Mouse (Mus musculus) heart, adult 18-20 months (tissue): ENCODE data around the gene Smim15. TPM values are rescaled to one million over a fixed set of nuclear protein-coding genes. Genes with fewer than 3 reads are reported as not detected.

ENCODE experiments used
- DNase-seq, 2 experiments: peaks; one replicate each; pipeline ENCODE4 v3.0.0; 2021 to 2022; ENCODE audit warnings: mixed read lengths in 1 of 2
- long read RNA-seq, 2 experiments: library from polyadenylated mRNA; stranded (forward); transcript quantifications; one replicate each; pipeline ENCODE4 v2.0.0; 2021
- total RNA-seq, 2 experiments: library from RNA; stranded (reverse); gene quantifications; 2 replicates each; pipeline ENCODE4 v1.2.3; 2021

Smim15 gene
- 10 to 100 TPM; 23.1 to 24.9 TPM for total RNA-seq
- long read RNA-seq, experiment 1, transcript Smim15-201 (3 exons, 1,918 nt), result major isoform, 16 of 23 reads
- long read RNA-seq, experiment 1, partial matches to known transcripts, result 0 of 23 reads
- long read RNA-seq, experiment 1, other reads (novel, unspliced or antisense), result 1 of 23 reads
- long read RNA-seq, experiment 2, transcript Smim15-201 (3 exons, 1,918 nt), result major isoform, 7 of 9 reads
- long read RNA-seq, experiment 2, partial matches to known transcripts, result 0 of 9 reads
- long read RNA-seq, experiment 2, other reads (novel, unspliced or antisense), result 1 of 9 reads

DNA sequence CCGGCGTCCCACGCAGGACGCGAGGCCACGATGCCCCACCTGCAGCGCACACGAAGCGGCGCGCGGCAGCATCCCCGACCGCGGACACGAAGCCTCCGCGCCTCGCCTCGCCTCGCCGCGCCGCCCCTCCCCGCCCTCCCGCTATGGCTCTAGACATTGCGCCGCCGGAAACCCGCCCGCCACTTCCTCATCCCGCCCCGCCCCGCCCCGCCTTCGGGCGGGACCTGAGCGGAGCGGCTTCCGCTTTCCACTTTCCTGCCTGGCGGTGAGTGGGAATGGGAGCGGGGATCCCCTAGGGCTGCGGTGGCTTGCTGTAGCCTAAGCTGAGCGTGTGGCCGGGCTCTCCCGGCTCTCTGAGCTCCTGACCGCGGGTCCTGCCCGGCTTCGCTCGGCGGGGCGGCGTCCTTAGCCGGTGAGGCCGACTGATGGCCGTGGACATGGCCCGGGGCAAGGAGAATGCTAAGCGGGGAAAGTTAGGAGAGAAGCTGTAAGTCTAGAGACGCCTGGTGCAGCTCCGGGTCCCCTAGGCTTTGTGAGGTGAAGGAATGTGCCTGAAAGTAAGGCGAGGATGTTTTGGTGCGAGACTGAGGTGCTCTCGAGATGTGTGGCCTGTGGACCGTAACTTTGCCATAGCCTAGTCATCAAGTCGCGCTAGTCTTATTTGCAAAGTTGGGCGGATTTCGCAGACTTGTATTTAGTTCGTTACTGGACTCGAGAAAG is at the start of gene Smim15:
Smim15 (plus strand) TSS at position 225 of the 720 bp plus-strand sequence.
- peak; percentile 93 for DNase-seq

DNA sequence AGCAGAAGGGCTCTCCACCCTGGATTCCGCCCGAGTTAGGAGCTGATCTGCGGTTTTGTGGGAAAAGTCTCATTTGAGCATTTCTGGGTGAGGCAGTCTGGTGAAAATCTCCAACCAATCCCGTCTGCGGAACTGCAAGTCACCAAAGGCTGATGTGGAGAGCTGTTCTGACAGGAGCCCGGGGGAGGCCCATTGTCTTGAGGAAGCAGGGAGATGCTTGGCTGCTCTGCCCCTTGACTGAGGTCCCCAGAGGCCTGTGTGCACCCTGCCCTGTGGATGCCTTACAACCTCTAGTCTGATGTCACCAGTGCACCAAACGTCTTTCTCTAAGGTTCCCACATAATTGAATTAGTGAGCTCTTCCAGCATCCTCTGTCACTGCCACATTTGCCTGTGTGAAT is 49.0 kb upstream of the Smim15 start:
- DNase-seq, result no peak

DNA sequence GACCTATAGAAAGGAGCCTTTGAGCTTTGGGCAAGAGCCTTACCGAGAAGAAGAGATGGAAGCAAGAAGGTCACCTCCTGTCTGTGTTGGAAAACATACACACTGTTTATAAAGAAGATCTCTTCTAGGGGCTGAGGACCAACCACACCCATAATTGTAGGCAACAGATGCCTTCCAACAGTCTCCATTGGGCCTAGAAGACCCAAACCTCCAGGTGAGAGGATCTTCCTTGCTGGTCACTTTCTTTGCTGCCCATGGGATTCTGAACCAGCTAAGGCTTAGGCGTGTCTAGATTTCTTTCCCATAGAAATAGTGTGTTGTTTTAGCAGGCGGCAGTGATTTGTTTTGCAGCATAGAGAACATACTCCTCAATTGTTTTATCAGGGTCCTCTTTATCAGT is 47.9 kb upstream of the Smim15 start:
- no peak for DNase-seq

DNA sequence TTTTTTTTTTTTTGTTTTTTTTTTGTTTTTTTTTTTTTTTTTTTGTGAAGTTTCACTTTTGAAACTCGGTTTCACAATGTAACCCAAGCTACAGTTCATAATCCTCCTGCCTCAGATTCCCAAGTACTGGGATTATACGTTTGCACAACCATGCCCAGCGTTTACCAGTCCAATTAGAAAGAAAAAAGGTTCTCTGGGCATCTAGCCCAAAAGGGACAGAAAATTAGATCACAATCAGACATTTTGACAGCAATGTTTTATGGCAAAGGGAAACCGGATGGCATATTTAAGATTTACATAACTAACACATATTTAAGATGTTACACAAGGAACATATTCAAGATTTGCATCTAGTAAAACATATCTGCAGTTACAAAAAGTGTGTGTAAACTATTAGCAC is 36.4 kb upstream of the Smim15 start:
- no peak for DNase-seq

DNA sequence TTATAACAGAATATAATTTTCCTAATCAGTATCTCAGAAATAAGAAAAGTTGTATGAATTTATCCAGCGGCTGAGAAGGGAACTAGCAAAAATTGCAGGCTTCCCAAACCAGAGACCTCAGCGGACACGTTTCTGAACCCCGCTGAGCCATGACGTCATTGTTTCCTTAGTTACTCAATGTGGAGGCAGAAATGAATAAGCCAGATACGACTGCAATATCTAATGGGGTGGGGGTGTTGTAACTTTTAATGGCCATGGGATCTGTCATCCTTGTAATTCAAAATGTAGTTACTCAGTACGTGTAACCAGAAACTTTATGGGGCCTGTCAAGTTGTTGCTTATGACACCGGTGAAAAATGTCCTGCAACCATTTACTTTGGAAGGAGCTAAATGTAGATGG is 31.1 kb upstream of the Smim15 start:
- DNase-seq, result no peak

DNA sequence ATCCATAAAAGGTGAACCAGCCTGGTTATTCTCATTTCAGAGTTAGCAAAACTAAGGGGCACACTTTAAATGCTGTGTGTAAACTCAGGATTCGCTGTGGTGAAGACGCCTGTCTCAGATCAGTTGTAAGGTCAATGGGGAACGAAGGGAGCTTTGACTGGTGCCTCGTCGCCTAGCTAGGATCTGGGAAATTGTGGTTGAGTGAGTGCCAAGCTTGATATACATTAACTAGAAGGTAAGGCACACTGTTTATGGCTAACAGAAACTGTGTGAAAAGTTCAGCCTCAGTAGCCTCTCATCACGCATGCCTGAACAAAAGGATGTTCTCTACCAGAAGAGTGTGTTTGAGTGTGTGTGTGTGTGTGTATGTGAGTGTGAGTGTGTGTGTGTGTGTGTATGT is 30.4 kb upstream of the Smim15 start:
- no peak for DNase-seq

DNA sequence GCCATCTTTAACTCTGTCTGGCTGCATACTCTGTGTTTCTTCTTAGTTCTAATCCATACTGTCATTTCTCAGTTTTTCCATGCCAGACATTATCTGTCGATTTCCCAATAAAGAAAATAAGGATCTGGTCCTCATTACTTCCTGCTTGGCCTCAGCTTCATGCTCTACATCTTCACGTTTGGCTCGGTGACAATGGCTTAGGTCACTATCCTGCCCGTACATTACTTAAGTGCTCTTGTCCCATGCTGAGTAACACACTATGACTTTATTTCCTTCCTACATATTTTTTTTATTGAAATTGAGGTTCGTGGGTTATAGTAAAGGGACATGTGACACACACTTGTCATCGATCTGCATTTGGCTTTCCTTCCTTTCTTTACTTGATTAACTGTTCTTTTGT is 29.1 kb upstream of the Smim15 start:
- no peak for DNase-seq

DNA sequence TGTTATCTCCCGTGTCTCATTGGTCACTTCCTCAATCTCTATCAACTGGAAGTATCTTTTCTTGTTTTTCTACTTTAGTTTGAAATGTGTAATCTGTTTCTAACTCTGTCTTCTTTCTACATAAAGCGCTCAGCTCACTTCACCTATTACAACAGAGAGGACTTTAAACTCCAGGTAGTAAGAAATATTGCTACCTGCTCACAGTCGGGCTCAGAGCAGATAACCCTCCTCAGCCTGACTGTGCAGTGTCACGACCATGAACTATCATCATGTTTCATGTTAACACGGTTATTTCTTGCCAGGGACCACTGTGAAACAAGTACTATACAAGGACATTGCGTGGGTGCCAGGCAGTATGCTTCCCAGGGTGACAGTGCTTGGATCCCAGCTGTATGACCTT is 26.9 kb upstream of the Smim15 start:
- DNase-seq, result no peak

DNA sequence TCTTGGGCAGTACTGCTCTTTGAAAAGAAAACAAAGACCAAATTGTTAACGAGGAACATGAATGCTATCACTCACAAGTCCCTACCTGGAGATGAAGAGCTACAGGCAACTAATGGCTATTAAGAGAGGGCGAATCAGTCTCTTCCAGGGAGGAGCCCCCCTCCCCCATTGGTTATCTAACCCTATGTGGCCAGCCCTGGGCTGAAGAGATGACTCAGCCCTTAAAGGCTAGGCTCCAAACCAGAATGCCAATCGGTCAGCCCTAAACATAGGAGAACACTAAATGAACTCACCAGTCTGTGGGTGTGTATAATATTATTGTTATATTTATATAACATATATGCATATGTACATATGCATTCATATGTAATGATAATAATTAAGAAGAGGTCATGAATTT is 18.4 kb upstream of the Smim15 start:
- DNase-seq, result no peak

DNA sequence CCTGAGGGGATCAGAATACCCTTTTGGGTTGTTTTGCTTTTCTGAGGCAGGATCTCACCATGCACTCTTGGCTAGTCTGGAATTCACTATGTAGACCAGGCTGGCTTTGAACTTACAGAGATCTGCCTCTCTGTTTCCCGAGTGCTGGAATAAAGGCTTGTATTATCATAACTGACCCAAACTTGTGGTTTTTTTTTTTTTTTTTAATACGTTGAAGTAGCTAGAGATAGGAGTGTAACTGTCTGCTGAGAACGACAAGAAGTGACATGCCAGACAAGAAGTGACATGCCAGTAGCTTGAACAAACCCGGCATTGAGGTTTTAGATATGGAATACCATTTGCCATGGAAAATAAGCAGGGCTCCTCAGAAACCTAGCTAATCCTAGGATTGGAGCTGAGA is 11.5 kb upstream of the Smim15 start:
- no peak for DNase-seq

DNA sequence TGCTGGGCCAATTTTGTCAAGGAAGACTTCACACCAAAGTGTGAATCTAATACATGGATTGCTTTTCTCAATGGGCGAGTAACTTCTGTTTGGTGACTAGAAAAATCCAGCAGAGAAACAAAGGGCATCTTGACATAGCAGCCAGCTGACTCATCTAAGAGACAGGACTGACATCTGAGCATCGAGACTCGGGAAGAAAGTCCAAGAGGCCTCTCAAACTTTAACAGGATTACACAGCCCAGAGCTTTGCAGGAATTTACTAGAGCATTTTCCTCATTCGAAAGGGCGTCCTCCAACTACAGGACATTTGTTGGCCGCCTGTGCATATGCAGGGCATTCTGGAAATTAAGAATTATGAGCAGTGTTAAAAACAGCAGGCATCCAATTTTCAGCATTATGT is 4.9 kb upstream of the Smim15 start:
- no peak for DNase-seq

DNA sequence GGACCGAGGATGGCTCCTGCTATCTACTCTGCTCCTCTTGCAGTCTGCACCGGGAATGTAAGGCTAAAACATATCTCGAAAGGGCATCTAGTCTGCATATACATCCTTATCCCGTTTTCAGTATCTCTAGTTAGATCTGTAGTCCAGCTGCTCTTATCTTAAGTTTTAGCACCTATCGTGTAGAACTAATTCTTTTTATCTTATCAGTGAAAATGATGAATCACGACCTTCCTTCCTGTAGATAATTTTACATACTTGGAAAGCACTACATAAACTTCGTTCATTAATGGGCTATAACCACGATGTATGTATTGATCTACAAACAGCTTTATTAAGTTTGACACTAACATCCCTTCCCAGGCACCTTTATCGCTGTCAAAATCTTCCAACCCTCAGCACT is 4.3 kb upstream of the Smim15 start:
- DNase-seq, result no peak

DNA sequence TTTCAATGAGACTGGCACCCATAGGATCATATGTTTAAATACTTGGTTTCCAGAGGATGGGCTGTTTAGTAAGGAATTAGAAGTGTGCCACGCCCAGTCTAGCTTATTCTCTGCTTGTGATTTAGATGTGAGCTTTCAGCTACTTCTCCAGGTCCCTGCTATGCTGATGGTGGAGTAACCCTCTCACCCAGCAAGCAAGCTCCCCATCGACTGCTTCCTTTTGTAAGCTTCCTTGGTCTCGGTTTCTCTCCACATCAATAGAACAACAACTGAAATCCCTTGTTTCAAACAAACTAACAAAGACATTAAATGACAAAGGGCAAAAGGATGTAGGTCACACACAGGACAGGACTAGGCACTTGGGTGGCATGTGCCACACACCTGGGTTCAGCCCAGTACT is 3.8 kb upstream of the Smim15 start:
- DNase-seq, result no peak

DNA sequence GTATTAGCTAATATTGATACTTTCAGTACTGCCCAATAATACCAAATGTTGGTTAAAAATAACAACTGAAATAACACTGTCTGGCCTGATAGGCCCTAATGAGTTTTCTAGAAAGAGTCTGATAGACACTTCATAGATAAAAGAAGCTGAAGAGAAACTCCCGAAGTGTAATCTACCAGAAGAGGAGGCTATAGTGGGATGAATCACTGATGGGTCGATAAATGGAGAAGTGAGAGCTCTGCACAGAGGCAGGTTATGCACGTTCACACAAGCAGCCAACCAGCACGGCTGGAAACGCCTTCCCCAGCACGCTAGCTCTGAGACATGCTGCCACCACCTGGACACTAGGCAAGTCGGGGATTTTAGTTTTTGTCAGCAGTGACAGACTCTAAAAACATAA is 2.9 kb upstream of the Smim15 start:
- peak; percentile 64 to 78 for DNase-seq

DNA sequence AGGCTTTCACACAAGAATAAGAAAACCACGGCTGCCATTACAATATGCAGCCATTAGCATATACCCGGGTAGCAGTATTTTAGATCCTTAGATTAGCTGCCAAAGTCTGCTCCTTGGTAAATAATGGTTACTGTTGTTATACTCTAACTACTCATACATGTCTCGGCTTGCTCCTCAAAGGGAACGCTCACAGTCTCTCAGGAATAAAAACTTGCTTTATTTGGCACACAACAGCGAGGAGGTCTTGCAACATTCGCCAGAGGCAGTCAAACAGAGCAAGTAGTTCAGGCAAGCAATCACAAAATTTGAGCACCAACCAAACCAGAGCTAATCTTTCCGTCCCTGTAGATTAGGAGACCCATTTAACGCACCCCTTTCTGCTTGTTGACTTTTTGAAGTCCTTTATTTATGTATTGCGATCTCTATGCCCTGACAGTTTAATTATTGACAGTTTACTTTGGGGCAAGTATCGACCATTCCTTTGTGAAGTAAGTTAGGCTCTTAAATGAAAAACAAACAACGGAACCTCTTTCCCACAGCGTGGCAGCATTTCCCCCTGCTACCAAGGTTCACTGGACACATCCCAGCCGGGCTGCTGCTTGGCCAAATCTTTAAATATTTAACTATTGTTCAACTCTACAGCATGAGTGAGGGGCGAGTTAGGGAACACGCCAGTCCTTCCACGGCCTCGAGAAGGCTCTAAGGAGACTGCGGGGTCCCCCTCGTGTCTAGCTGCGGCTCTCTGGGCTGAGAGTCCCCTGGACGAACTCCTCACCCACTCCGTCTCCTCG is 620 bp upstream of the Smim15 start:
- peak; percentile 65 to 76 for DNase-seq

DNA sequence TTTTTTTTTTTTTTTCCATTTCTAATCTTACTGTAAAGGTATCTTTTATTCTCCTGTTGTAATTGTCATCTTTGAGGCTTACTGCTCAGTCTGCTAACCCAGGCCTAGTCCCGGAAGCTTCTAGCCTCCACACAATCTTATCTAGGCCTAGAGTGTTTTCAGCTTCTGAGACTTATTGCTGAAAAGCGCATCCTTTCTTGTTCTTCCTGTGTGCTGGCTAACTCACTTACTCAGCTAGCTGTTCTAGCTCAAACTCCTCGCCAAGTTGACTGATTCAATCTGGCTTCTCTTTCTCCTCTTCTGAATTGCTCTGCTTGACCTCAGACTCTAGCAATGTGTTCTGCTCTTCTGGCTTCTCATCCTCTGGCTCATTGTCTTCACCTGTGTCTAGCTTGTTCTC is 1.4 kb downstream of the Smim15 start:
- no peak for DNase-seq

DNA sequence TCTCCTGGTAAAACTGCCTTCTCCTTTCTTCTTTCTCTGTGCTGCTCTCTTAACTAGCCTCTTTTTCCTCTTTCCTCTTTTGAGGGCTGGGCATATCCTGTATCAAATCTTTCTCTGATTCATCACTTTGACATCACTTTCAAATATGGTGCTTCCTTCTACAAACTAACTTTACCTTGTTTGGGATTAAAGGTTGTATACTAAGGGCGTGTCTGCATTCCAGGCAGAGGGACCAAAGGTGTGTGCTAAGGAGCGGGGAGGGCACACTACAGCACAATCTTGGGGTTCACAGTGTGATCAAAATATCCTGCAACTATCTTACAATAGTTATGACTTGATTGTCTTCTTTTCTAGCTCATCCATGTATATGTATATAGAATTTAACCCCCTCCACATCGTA is 1.8 kb downstream of the Smim15 start:
- DNase-seq, result no peak

DNA sequence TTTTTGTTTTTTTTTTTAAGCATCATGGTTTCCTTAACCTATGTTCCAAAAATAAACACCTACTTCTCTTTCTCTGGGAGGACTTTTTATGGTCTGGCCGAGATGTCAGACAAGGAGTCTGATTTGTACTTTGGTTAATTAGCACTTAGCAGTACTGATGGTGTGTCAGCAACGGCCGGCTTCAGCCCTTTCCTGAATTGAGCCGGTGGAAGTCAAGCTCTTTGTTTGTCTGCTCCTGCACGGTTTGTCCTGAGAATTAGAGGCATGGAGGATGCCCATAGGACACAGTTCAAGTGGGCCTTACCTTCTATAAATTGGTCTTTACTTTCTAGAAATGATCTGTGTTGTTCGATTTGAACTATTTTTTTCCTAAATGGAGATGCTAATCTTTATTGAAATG is 2.6 kb downstream of the Smim15 start:
- no peak for DNase-seq

DNA sequence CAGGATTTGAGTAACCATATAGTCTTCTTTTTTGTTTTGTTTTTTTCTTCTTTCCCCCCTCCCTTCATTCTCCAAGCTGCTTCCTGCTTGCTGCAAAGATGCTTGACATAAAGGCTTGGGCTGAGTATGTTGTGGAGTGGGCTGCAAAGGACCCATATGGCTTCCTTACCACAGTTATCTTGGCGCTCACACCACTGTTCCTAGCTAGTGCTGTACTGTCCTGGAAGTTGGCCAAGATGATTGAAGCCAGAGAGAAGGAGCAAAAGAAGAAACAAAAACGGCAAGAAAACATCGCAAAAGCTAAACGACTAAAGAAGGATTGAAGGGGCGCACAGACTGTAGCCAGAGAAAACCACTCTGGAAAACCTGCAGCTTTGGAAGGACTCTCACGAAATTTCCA is 3.1 kb downstream of the Smim15 start:
- no peak for DNase-seq

DNA sequence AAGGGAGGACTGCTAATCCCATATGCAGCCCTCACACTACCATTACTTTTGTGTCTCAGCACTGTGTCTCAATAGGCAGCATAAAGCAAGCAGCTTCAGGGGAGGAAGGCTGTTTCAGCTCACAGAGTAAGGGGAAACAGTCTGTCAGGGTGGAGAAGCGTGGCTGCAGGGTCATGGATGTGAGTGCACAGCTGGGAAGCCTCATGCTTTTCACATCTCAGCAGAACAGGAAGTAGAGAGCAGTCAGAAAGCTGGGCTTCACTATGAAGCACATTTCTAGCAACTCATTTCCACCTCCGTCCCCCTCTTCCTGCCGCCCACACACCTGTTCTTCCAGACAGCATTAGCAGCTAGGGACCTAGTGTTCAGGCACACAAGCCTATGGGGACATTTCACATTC is 12.7 kb downstream of the Smim15 start:
- DNase-seq, result peak in 1 of 2 experiments; percentile 10

DNA sequence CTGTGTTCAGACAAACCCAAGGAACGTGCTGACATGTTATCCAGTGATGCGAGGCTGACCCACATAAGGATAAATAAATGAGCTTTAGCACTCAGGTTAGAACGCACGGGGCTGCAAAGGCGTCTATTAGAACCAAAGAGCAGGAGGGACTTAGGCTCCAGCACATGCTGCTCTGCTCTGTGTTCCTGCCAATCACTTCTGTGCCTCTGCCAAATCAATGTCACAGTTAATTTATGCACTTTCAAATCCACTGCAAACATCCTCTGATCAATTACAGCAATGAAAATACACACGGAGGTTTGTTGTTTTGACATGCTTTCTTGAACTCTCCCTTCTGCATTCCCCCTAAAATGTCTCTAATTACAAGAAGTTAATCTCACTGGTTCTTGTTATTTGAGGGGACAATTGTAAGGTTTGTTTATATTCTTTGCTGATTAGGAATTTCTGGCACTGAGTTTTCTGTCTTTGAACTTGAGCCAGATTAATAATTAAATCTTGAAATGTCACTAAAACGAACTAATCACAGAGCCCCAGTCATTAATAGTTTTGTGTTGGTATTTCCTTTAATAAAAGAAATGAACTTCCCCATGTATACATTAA is 16.1 kb downstream of the Smim15 start:
- no peak for DNase-seq

DNA sequence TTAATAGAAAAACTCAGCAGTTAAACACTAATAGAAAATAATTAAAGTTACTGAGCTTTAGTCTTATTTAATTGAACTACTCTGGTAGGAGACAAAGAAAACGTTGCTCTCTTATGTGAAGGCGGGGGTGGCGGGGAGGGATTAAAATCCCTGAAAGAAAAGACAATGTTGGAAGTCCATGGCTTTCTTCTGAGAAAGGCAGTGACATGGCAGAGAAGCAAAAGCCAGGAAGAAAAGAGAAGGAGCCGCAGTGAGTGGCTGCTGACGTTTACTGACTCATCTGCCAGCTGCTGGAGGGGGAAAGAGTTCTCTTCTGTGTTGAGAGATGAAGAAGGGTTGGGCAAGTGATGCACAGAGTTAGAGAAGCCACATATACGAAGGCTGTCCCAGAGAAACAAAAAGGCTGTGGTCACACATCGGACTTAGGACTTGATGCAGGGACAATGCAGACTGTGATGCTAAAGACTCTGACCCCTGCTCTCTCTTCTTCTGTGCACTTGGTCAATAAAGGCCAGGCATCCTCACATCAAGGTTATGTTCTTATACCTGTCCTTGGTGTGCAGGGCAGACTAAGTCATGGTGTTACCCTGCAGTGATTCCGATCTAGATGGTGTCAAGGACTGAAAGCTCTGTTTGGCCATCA is 16.8 kb downstream of the Smim15 start:
- DNase-seq, result no peak
